Mouse (Mus musculus) bone marrow, adult 2 months (tissue): Measurements from ENCODE around the gene Ikzf1.

Source experiments
- CTCF ChIP-seq: fragments of 200-500 bp; IDR thresholded peaks from 2 replicates; pipeline ENCODE4 v1.5.1; 2011; ENCODE audit warnings: low read length, control low read depth; ENCODE audit not compliant: control insufficient read depth, insufficient read depth
- POLR2A ChIP-seq: fragments of 200-500 bp; IDR thresholded peaks from 2 replicates; pipeline ENCODE4 v1.6.1; 2011; ENCODE audit warnings: low read depth, mild to moderate bottlenecking, control low read depth, low read length, borderline replicate concordance; ENCODE audit not compliant: control insufficient read depth

GRCm38 (mm10) chr11:11778345-11778744 is 93.5 kb downstream of the Ikzf1 start:
- TF ChIP-seq CTCF = no peak
- TF ChIP-seq POLR2A = no peak
